Mouse (Mus musculus): Measurements from ENCODE around the gene Nfe2l2.

- TF ChIP-seq POLR2A (IDR thresholded peaks at IDR 0.05; ENCODE audit: insufficient read depth, low read depth, low read length): no peak
- no peak for TF ChIP-seq CTCF (IDR thresholded peaks at IDR 0.05; ENCODE audit: insufficient read depth, low read depth, low read length)
These were observed 45.7 kb upstream of the Nfe2l2 start for GRCm38 (mm10) chr2:75750043-75750718.
